Mouse (Mus musculus): ENCODE measurements at regions not wholly inside any gene's neighbourhood (a gene's known extent, or its start where the extent isn't known, plus 50 kb on each side); places are given as distances from the start of the nearest gene placed in this dataset.
A peak's percentile ranks its signal among the peaks of the same experiment; 100 is the strongest.

DNA sequence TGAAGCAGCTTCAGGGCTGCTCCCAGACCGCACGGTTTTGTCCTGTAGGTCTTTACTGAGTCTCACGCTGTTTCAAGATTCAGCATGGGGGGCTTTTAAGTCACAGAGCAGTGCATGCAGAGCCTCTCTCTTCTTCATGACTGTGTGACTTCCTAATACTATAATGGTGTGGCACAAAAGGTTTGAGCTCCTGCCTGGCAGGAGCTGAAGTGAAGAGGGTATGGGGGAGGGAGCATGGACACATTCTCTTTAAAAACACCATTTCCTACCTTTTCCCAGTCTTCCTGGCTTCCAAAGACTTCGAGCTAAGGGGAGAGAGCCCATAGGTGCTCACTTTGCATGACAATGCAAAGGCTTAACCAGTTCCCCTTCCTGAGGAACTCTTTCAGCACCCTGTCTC is 934.9 kb upstream of the Gm5150 start:
- peak; percentile 72 for DNase-seq (ENCODE audit: low read depth, low spot score)

DNA sequence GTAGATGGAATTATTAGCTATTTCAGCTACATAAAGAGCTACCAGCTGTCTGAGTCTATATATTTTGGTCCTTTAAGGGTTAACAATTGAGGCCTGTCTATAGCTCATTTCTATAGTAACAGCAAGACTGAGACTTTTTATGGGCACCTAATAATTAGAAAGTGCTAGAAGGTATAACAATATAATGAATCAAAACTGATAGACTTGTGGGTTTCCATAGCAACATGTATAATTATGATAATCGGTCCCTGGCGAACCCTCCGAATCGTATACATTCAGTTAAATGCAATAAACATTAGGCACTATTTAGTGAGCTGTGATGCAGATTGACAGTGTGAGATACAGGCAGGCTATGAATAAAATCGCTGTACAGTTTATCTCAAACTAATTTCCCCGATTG is 933.3 kb upstream of the Gm5150 start:
- DNase-seq (ENCODE audit: low read depth, low spot score) = no peak

GRCm38 (mm10) chr3:16939127-16939526 is 932.9 kb upstream of the Gm5150 start:
- no peak for DNase-seq (ENCODE audit: low read depth, low spot score)

DNA sequence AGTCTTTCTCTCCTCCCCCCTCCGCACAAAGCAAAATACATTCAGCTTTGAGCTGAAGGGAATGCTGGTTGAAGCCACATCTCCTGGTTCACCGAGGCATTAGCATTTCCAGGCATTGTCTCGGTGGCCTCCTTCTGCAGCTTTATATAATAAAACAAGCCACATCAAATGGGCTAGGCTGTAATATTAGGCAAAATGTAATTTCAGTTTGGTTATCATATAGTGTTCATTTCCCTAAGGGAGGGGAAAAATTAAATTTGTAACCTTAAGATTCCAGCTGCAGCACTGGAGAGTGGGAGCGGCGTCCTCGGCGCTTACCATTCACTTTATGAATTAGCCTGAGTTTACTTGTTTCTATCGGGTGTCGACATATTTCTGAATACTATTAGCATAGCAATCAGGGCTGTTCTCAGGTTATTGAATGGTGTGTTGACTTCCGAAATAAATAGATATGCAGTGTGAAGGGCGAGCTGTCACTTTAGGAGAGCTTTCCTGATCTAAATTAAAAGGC is 932.3 kb upstream of the Gm5150 start:
- no peak for DNase-seq (ENCODE audit: low read depth, low spot score)

GRCm38 (mm10) chr3:16930299-16930698 is 924.1 kb upstream of the Gm5150 start:
- DNase-seq (ENCODE audit: low read depth, low spot score) = peak; percentile 88

DNA sequence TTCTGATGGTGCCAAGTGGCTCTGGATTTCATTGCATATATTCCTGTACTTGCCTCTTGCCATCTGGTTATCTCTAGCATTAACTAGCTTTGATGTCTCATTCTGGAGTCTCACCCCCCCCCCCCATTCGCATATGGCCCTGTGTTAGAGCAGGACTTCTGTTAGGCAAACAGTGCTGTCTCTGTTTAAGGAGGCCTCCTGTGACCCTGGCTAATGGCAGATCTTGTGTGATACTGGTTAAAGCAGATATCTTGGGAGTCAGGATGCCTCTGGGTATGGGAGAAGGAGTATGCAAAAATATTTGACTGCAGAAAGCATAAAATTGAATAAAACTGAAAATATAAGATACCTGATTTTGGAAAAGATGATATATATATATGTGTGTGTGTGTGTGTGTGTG is 923.6 kb upstream of the Gm5150 start:
- DNase-seq (ENCODE audit: low read depth, low spot score) = no peak

DNA sequence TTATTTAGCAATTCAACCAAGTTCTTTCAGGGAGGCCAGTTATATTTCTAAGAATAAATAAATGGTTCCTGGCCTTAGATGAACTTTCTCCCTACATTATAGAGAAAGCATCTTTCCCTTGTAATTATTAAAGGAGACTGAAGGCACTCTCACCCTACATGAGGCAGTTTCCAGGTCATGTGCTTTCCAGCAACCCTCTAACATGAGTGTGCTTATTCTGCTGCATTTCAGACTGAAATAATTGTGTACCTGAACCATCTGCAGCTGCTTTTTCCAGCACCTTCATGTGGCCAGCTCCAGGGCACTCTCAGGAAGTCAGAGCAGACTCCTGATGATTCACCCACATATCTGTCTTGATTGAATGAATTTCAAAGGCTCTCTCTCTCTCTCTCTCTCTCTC is 917.8 kb upstream of the Gm5150 start:
- DNase-seq (ENCODE audit: low read depth, low spot score) = no peak

GRCm38 (mm10) chr3:16923234-16923914 is 917.1 kb upstream of the Gm5150 start:
- no peak for DNase-seq (ENCODE audit: low read depth, low spot score)

GRCm38 (mm10) chr3:16921330-16921729 is 915.1 kb upstream of the Gm5150 start:
- no peak for DNase-seq (ENCODE audit: low read depth, low spot score)

DNA sequence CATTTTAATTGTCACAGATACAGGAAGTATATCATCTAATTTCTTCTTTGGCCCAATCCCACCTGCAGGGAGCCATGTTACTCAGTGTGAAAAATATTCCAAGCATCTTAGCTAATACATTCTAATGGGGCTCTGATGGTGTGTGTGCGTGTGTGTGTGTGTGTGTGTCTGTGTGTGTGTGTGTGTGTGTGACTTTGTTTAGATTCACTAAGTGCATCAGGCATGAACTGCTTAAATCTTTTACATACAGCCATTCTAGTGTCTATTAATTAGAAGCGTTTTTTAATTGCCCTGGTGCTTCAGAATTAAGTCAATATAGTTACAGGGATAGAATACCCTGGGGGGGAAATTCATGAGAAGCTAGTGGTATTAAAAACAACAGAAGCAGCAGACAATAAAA is 912.1 kb upstream of the Gm5150 start:
- DNase-seq (ENCODE audit: low read depth, low spot score) = no peak

- DNase-seq (ENCODE audit: low read depth, low spot score) = no peak
These were observed 909.8 kb upstream of the Gm5150 start for GRCm38 (mm10) chr3:16916072-16916403.

GRCm38 (mm10) chr3:16915389-16916071 is 909.3 kb upstream of the Gm5150 start:
- DNase-seq (ENCODE audit: low read depth, low spot score) = no peak

GRCm38 (mm10) chr3:16888132-16888531 is 881.9 kb upstream of the Gm5150 start:
- DNase-seq (ENCODE audit: low read depth, low spot score) = peak; percentile 87

DNA sequence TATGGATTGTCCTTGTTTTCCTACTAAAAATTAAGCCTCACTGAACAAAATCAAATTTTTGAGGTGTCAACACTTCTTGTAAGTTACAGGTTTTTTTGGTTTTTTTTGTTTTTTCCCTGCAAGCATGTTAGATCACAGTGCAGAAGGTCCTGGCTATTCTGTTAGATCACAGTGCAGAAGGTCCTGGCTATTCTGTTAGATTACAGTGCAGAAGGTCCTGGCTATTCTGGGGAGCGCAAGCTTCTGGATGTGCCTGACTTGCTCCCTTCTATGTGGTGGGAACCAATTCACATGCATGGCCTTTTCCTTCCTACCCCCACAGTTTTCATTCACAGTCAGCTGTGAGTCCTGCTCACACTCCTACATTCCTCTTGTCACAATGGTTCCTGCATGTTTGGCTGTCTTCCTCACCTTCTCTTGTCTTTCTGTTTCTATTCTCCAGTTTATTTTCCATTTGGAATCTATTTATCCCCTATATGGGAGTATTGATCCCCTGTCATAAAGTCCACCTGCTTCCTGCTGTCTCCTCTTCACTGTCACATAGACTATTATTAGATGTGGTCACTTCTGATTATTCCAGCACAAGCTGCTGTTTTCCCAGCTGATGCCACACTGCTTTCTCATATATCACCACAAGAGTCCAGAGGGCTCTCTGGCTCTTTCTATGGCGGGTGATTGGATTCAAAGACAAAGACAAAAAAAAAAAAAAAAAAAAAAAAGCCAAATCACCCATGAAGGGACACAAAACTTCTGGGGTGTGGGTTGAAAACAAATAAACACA is 866.3 kb upstream of the Gm5150 start:
- no peak for DNase-seq (ENCODE audit: low read depth, low spot score)

DNA sequence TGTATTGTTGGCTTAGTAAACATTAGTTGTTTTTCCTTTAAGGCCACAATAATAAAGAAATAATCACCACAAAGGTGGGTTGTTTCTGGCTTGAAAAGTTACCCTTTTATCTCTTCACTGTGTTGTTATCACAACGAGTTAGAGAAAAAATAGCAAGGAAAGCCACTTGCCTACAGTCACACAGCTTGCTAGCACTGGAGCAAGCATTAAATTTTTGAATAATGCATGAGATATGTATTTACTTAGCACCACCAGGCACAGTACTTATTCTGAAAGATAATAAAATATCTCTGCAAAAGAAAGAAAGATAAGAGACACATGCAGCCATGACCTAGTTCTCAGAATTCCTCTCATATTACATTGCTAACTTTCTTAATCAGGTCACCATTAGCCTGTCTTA is 853.8 kb upstream of the Gm5150 start:
- DNase-seq (ENCODE audit: low read depth, low spot score) = no peak

GRCm38 (mm10) chr3:16858931-16859330 is 852.7 kb upstream of the Gm5150 start:
- DNase-seq (ENCODE audit: low read depth, low spot score) = peak; percentile 17

- DNase-seq (ENCODE audit: low read depth, low spot score) = no peak
These were observed 849.0 kb upstream of the Gm5150 start for GRCm38 (mm10) chr3:16855251-16855650.

- no peak for DNase-seq (ENCODE audit: low read depth, low spot score)
These were observed 847.8 kb upstream of the Gm5150 start for GRCm38 (mm10) chr3:16853992-16854391.

DNA sequence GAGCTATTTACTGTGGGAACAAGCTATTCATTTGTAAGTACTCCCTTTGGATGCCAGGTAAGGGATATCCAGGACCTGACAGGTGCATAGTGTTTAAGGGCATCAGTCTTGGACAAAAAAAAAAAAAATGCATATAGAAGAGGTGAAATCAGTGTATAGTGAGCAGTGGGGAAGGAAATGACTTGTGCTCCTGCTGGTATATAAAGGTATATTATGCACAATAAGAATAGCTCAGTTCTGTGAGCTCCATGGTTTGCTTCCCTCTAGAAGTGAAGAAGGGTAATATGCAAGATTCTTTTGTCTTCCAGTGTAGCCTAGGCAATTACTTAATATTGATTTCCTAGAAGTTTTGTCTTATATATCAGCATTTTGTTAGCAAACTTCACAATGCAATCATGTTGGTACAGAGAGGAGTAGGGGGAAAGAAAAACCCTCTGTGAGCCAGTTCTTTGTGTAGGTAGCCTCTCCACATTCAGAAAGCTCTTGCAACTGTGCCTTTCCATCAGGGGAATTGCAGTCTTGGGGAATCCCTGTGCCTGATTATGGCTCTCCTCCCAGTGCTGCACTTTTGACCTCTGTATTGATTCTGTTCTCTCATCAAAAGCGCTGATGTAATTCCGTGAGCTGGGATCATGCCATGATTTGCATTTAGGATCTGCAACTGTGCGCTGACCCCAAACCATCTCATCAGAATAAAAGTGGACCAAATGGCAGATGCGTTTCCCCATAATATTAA is 840.7 kb upstream of the Gm5150 start:
- DNase-seq (ENCODE audit: low read depth, low spot score) = no peak

DNA sequence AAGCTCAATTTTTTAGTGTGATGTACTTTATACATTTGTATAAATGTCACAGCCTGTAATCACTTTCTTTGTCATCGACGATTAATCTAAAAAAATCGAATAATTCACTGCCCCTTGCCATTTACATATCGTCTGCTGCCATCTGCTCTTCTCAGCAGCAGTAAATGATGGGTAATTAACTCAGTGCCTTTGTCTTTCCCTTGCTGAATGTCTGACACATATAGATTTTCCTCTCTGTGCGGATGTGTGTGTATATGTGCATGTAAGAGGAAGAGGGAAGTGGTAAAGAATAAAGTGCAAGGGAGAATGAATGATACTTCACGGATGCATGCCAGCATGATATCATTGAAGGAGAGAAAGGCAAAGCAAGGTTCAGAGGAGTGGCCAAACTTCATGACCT is 814.3 kb upstream of the Gm5150 start:
- DNase-seq (ENCODE audit: low read depth, low spot score) = no peak

- no peak for DNase-seq (ENCODE audit: low read depth, low spot score)
These were observed 813.2 kb upstream of the Gm5150 start for GRCm38 (mm10) chr3:16819218-16820122.

Measured in ES-CJ7 (cell line).